Mouse (Mus musculus): ENCODE measurements around the gene Plagl2.
"Not testable (repeated sequence)": the region's sequence is repeated elsewhere in the genome, so short reads cannot be mapped to it uniquely, and the experiment has no call there.

Gene Plagl2

DNA sequence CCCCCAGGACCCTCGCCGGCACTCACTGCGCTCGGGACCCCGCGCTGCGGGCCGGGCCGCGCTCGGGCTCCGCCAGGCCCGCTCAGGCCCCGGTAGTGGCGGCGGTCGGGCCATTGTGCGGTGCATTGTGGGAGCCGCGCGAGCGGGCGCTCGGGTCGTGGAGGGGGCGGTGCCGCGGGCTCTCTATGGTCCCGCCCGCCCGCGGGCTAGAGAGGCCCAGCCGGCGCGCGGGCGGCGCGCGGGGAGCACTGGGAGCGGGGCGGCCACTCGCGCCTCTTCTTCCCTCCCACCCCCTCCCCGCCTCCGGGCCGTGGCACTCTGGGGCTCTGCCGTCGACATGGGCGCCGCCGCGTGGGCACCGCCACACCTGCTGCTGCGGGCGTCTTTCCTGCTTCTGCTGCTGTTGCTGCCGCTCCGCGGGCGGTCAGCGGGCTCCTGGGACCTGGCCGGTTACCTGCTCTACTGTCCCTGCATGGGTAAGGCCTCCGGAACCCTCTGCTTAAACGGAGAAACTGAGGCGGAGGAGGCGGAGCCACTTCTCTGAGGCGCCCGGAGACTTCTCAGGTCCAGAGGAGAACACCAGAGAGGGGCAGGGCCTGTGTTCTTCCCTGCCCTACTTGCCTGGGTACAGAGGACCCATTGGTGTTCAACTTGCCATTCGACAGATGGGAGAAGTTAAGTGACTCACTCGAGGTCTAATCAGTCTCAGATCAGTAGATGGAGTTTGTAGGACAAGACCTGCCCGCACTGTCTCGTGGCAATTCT lies at the start of gene Plagl2, which contains the start of gene Pofut1:
Gene Plagl2, minus strand, starts transcription at position 177 of the 765 bp plus-strand sequence.
Gene Pofut1, plus strand, starts transcription at position 284 of the 765 bp plus-strand sequence.
- Histone ChIP-seq H3K36me3 (ENCODE audit: control insufficient read depth, insufficient read depth, low read length, poor library complexity, severe bottlenecking) (no peaks in the 10 kb centered on the region; the same call in 1 of the 2 replicates), H3K27me3 (ENCODE audit: control insufficient read depth, insufficient read depth, low read length, poor library complexity, severe bottlenecking) (no peaks in the 10 kb centered on the region)
- DNase-seq (ENCODE audit: low read depth, low spot score) = peak; percentile 89

DNA sequence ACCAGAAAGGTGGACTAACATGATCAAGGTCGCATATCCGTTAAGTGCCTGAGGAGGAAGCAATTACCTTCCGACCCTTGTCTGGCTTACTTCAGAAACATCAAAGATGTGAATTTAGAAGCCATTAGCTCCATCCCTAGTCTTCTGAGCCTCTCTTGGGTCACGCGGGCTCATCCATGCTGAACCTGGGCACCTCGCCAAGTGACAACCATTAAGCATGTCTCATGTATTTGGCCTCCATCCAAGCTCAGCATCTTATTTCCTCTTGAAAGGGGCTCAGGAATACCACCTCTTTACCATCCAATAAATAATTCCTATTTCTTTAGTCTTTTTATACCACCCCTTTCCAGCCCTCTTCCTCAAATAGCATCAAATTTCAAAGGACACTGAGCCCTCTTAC lies 46.6 kb upstream of the Plagl2 start:
- no peak for DNase-seq (ENCODE audit: low read depth, low spot score)
- Histone ChIP-seq H3K27me3 (ENCODE audit: control insufficient read depth, insufficient read depth, low read length, poor library complexity, severe bottlenecking) (no peaks in the 10 kb centered on the region), H3K36me3 (ENCODE audit: control insufficient read depth, insufficient read depth, low read length, poor library complexity, severe bottlenecking) (no peaks in the 10 kb centered on the region)

DNA sequence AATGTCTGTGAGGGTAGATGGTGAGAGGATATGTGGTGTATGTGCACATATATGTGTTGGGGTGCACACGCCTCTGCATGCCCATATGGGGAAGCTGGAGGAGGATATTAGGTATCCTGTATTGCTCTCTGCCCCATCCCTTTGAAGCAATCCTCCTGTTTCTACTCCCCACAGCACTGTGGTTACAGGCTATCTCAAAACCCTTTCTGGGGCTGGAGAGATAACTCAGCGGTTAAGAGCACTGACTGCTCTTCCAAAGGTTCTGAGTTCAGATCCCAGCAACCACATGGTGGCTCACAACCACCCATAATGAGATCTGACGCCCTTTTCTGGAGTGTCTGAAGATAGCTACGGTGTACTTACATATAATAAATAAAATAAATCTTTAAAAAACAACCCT lies 45.3 kb upstream of the Plagl2 start:
- no peak for DNase-seq (ENCODE audit: low read depth, low spot score)
- no peaks in the 10 kb centered on the region for H3K36me3 ChIP-seq (ENCODE audit: control insufficient read depth, insufficient read depth, low read length, poor library complexity, severe bottlenecking)
- H3K27me3 ChIP-seq (ENCODE audit: control insufficient read depth, insufficient read depth, low read length, poor library complexity, severe bottlenecking) = no peaks in the 10 kb centered on the region

DNA sequence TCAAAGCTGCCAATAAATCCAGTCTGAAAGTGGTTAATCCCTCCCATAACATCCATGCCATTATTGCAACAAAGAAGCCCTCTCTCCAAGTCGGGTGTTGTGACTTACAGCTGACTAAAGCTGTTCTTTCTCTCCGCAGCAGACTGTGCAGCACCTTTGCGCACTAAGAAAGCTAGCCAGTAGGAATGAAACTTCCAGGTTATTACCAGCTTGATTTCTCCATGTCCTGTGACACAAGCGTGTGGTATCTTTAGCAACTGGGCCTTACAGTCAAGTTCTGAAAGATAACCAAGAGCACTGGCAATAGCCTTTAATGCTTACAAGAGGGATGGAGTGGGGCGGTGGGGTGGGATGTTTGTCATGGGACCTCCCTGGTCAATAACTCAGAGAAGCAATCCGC lies 42.7 kb upstream of the Plagl2 start:
- DNase-seq (ENCODE audit: low read depth, low spot score) = no peak
- no peaks in the 10 kb centered on the region for H3K36me3 ChIP-seq (ENCODE audit: control insufficient read depth, insufficient read depth, low read length, poor library complexity, severe bottlenecking)
- H3K27me3 ChIP-seq (ENCODE audit: control insufficient read depth, insufficient read depth, low read length, poor library complexity, severe bottlenecking) = no peaks in the 10 kb centered on the region

DNA sequence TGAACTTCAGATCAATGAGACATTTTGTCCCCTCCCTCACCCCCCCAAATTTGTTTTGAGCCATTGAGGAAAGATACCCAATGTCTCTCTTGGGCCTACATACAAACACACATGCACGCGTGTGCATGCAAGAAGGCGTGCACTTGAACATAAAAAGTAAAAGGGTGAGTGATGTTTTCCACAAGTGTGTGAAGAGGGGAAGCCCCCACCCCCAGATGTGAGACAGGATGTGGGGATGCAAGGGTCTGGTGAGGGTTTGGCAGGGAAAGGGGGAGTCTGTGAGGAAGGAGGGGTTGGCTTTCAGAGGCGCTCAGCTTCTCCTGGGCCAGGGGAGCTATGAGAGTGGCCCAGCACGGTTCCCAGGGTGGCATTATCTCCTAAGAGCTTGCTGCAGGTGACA lies 37.1 kb upstream of the Plagl2 start:
- DNase-seq (ENCODE audit: low read depth, low spot score) = no peak
- no peaks in the 10 kb centered on the region for H3K36me3 ChIP-seq (ENCODE audit: control insufficient read depth, insufficient read depth, low read length, poor library complexity, severe bottlenecking)
- H3K27me3 ChIP-seq (ENCODE audit: control insufficient read depth, insufficient read depth, low read length, poor library complexity, severe bottlenecking) = no peaks in the 10 kb centered on the region

DNA sequence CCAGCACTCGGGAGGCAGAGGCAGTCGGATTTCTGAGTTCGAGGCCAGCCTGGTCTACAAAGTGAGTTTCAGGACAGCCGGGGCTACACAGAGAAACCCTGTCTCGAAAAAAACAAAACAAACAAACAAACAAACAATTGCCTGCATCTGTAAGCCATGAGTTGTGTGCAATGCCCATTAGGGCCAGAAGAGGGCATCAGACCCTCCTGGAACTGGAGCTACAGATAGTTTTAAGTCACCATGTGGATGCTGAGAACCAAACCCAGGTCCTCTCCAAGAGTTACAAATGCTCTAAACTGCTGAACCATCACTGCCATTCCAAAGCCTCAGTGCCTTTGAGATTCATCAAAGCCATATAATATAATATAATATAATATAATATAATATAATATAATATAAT lies 35.6 kb upstream of the Plagl2 start:
- not testable (repeated sequence) for H3K36me3 ChIP-seq (ENCODE audit: control insufficient read depth, insufficient read depth, low read length, poor library complexity, severe bottlenecking); H3K27me3 ChIP-seq (ENCODE audit: control insufficient read depth, insufficient read depth, low read length, poor library complexity, severe bottlenecking)
- peak; percentile 24 for DNase-seq (ENCODE audit: low read depth, low spot score)

DNA sequence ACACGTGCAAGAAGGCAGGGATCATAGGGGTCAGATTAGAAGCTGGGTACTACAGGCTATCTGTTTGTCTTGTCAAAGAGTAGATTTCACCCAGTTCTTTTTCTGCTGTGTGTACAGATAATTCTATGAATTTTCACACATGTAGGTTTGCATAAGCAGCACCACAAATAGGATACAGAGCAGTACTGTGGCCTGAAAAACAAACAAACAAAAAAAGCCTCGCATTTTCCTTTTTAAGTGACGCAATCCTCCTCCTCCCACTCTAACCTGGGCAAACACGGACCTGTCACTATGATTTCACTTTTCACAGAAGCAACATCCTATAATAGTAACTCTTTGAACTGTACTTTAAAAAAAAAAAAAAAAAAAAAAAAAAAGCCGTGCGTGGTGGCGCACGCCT lies 35.2 kb upstream of the Plagl2 start:
- DNase-seq (ENCODE audit: low read depth, low spot score) = no peak
- H3K27me3 ChIP-seq (ENCODE audit: control insufficient read depth, insufficient read depth, low read length, poor library complexity, severe bottlenecking) = no peaks in the 10 kb centered on the region
- H3K36me3 ChIP-seq (ENCODE audit: control insufficient read depth, insufficient read depth, low read length, poor library complexity, severe bottlenecking) = no peaks in the 10 kb centered on the region

DNA sequence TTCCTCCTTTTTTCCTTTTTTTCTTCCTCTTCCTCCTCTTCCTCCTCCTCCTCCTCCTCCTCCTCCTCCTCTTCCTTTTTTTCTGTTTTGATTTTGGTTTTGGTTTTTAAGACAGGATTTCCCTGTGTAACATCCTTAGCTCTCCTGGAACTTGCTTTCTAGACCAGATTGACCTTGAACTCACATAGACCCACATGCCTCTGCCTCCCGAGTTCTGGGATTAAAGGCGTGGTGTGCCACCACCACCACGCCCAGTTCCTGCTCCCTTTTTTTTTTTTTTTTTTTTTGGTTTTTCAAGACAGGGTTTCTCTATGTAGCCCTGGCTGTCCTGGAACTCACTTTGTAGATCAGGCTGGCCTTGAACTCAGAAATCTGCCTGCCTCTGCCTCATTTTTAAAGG lies 34.4 kb upstream of the Plagl2 start:
- not testable (repeated sequence) for H3K27me3 ChIP-seq (ENCODE audit: control insufficient read depth, insufficient read depth, low read length, poor library complexity, severe bottlenecking); DNase-seq (ENCODE audit: low read depth, low spot score); H3K36me3 ChIP-seq (ENCODE audit: control insufficient read depth, insufficient read depth, low read length, poor library complexity, severe bottlenecking)

DNA sequence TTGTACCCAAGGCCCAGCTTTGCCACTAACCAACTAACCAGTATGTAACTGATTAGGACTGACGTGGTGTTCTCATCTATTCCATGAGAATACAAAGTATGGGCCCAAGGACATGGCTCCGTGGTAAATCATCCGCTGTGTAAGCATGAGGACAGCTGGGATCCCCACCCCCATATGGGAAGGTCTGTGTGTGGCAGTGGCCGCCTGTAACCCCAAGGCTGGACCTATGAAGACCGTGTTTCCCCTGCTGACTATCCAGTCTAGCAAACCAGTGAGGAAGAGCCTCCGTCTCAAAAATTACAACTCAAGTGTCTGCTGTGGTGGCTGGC lies 33.7 kb upstream of the Plagl2 start:
- Histone ChIP-seq H3K36me3 (ENCODE audit: control insufficient read depth, insufficient read depth, low read length, poor library complexity, severe bottlenecking) (no peaks in the 10 kb centered on the region), H3K27me3 (ENCODE audit: control insufficient read depth, insufficient read depth, low read length, poor library complexity, severe bottlenecking) (no peaks in the 10 kb centered on the region)
- DNase-seq (ENCODE audit: low read depth, low spot score) = no peak

DNA sequence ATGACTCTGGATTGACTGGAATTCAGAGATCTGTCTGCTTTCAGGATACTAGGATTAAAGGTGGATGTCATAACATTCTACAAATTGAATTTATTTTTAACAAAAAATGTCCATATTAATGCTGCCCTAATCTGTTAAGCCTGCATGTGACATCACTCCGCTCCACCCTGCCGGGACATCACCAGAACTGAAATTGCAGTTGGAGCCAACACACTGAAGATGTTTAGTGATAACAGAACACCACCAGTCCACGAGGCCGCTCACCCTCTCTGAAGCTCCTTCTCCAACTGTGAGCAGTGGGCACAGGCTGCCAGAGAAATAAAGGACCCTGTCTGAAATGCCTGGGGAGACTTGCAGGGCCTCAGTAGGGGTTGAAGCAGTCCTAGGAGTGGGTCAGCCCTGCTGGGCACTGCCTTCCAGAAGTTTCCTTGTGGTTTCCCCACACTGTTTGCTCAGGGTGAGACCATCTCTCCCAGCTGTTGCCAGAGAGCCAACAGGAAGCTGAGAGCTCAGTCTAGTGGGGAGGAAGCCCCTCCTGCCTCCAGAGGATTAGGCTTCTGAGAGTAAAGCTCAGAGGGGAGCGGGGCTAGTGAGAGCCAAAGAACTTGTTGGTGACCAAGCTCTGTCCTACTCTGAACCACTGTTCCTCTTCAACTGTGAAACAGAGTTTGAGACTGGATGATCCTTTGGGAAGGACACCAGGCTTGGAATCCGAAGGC lies 33.1 kb upstream of the Plagl2 start:
- not testable (repeated sequence) for DNase-seq (ENCODE audit: low read depth, low spot score); H3K36me3 ChIP-seq (ENCODE audit: control insufficient read depth, insufficient read depth, low read length, poor library complexity, severe bottlenecking); H3K27me3 ChIP-seq (ENCODE audit: control insufficient read depth, insufficient read depth, low read length, poor library complexity, severe bottlenecking)

DNA sequence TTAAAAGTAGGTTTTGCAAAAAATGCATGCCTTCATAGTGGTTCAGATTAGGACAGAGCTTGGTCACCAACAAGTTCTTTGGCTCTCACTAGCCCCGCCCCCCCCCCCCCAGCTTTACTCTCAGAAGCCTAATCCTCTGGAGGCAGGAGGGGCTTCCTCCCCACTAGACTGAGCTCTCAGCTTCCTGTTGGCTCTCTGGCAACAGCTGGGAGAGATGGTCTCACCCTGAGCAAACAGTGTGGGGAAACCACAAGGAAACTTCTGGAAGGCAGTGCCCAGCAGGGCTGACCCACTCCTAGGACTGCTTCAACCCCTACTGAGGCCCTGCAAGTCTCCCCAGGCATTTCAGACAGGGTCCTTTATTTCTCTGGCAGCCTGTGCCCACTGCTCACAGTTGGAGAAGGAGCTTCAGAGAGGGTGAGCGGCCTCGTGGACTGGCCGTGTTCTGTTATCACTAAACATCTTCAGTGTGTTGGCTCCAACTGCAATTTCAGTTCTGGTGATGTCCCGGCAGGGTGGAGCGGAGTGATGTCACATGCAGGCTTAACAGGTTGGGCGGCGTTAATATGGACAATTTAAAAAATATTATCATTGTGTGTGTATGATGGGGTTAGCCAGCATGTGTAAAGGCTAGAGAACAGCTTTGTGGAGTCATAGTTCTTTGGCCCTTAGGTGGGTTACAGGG lies 29.1 kb upstream of the Plagl2 start:
- not testable (repeated sequence) for H3K36me3 ChIP-seq (ENCODE audit: control insufficient read depth, insufficient read depth, low read length, poor library complexity, severe bottlenecking); H3K27me3 ChIP-seq (ENCODE audit: control insufficient read depth, insufficient read depth, low read length, poor library complexity, severe bottlenecking); DNase-seq (ENCODE audit: low read depth, low spot score)

DNA sequence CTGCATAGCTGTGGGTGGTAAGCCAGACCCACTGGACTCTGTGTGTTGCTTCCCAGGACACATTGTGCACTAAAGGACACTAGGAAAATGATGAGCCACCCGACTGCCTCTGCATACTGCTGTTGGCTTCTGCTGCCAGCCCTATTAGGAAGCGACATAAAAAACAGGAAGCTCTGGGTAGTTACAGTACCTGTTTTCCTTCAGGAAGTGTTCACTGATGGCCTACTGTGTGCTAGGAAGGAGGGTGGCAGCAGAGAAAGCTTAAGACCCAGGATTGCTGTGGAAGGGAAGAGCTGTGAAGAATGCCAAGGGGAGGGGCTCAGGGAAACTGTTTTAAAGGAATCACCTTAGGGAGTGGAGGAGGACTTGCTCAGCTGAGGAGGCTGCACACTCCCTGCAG lies 26.1 kb upstream of the Plagl2 start:
- DNase-seq (ENCODE audit: low read depth, low spot score) = no peak
- H3K27me3 ChIP-seq (ENCODE audit: control insufficient read depth, insufficient read depth, low read length, poor library complexity, severe bottlenecking) = no peaks in the 10 kb centered on the region
- H3K36me3 ChIP-seq (ENCODE audit: control insufficient read depth, insufficient read depth, low read length, poor library complexity, severe bottlenecking) = no peaks in the 10 kb centered on the region

DNA sequence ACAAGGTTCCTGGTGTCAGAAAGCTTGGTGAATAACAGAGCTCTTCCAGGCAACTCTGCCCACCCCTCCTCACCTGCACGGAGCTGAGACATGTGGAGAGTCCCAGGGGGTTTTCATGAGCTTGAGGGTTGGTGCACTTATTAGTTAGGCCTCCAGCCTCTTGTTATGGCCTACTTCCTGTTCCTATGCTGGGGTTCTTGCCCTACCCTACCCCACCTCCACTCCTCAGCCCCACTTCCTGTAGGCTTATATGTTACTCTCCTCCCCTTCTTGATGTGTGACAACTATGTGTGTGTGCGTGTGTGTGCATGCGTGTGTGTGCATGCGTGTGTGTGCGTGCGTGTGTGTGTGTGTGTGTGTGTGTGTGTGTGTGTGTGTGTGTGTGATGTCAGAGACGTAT lies 21.8 kb upstream of the Plagl2 start:
- DNase-seq (ENCODE audit: low read depth, low spot score) = peak; percentile 79
- no peaks in the 10 kb centered on the region for H3K27me3 ChIP-seq (ENCODE audit: control insufficient read depth, insufficient read depth, low read length, poor library complexity, severe bottlenecking)
- no peaks in the 10 kb centered on the region for H3K36me3 ChIP-seq (ENCODE audit: control insufficient read depth, insufficient read depth, low read length, poor library complexity, severe bottlenecking)

DNA sequence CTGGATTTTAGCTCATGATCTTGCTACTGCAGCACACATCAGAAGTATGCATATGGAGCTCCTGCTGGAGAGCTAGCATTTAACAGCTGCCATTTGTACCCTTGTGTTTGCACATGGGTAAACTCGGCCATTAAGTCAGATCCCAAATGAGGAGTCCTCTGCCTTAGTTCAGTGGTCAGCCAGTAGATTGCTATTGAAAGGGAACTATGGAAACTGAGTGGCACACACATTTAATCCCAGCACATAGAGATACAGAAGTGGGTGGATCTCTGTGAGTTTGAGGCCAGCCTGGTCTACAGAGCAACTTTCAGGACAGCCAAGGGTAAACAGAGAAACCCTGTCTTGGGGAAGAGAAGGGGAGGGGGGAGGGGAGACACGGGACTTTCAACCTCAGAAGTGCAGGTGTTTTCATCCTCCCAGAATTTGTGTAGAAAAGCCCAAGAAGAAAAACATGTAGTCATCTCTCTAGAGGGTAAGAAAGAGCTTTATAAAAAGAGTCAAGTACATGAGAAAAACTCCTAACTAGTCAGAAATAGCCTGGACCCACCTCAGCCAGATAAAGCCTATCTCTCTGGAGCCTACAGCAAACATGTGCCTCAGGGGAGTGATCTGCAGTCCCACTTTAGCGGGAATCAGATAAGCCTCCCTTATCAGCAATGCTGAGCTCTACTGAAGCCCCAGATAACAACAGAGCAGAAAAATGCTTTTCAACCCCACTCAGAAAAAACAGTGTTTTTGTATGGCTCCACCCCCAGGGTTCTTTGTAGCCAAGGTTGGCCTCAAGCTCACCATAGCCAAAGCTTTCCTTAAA lies 18.8 kb upstream of the Plagl2 start:
- no peaks in the 10 kb centered on the region for H3K36me3 ChIP-seq (ENCODE audit: control insufficient read depth, insufficient read depth, low read length, poor library complexity, severe bottlenecking)
- DNase-seq (ENCODE audit: low read depth, low spot score) = no peak

More for the DNA sequence above, 18.8 kb upstream of the Plagl2 start:
- H3K27me3 ChIP-seq (ENCODE audit: control insufficient read depth, insufficient read depth, low read length, poor library complexity, severe bottlenecking) = no peaks in the 10 kb centered on the region
